Mouse (Mus musculus) hindbrain, embryonic 15.5 days (tissue): ENCODE measurements around the gene Olfr1006. TPM values are rescaled to one million over a fixed set of nuclear protein-coding genes. Genes with fewer than 3 reads are reported as not detected.
"Not testable (repeated sequence)": the region's sequence is repeated elsewhere in the genome, so short reads cannot be mapped to it uniquely, and the experiment has no call there.

Source experiments
- ATAC-seq: fragments of 200-750 bp; cut with Nextera tagmentation; 2 replicates; pipeline ENCODE4 v1.8.0; 2017; ENCODE audit warnings: low read depth, moderate number of reproducible peaks, moderate TSS enrichment; ENCODE audit not compliant: low FRiP score
- H3K27ac ChIP-seq: fragments of 300-500 bp; sonication (generic); replicated peaks from 2 replicates; pipeline ENCODE4 v1.5.1; 2015; ENCODE audit warnings: mild to moderate bottlenecking, inconsistent platforms
- H3K27me3 ChIP-seq: fragments of 300-500 bp; sonication (generic); 2 replicates; pipeline ENCODE4 v1.6.1; 2015; ENCODE audit warnings: control low read depth, inconsistent platforms
- H3K36me3 ChIP-seq: fragments of 300-500 bp; sonication (generic); 2 replicates; pipeline ENCODE4 v1.6.1; 2015; ENCODE audit warnings: control low read depth, inconsistent platforms
- H3K4me1 ChIP-seq: fragments of 300-500 bp; sonication (generic); replicated peaks from 2 replicates; pipeline ENCODE4 v1.6.1; 2015; ENCODE audit warnings: control low read depth, inconsistent platforms
- H3K4me2 ChIP-seq: fragments of 300-500 bp; sonication (generic); 2 replicates; pipeline ENCODE4 v1.6.1; 2015; ENCODE audit warnings: moderate library complexity, mild to moderate bottlenecking, inconsistent platforms
- H3K4me3 ChIP-seq: fragments of 300-500 bp; sonication (generic); 2 replicates; pipeline ENCODE4 v1.5.1; 2015; ENCODE audit warnings: mild to moderate bottlenecking, inconsistent platforms
- H3K9ac ChIP-seq: fragments of 300-500 bp; sonication (generic); 2 replicates; pipeline ENCODE4 v1.6.1; 2015; ENCODE audit warnings: inconsistent platforms
- H3K9me3 ChIP-seq: fragments of 300-500 bp; sonication (generic); 2 replicates; pipeline ENCODE4 v1.6.1; 2016; ENCODE audit warnings: control low read depth, inconsistent platforms
- WGBS: fragments of 180-500 bp; shearing (Covaris S2); methylation state at CpG from one replicate; pipeline ENCODE4 v1.1.7; 2015; 5-methylcytosine and 5-hydroxymethylcytosine counted together
- polyA plus RNA-seq: library from polyadenylated mRNA; unstranded; fragments of >200 nt; fragmentation: Nextera tagmentation; extraction: Ambion mirVana; gene quantifications from 2 replicates; pipeline ENCODE4 v1.2.1, GENCODE M21; 2015

Gene Olfr1006
- not detected in 2 replicates for polyA plus RNA-seq

DNA sequence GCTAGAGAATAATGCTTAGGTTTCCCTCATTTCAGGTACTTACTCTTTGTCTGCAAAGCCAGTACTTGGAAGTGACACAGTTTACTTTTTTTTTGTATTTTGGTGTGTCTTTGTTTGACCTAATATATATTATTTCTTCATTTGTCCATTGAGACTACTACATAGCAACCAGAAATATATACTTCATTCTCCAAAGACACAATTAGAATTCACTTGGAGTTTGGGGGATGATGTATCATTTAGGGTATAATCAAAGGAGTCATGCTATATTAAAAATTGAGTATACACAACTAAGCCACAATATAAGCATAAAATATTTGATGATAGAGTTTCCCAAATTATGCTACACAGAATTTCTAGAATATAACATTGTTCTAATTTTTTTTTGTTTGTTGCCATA lies at the start of gene Olfr1006:
Gene Olfr1006 (minus strand): TSS at position 101 of the 400 bp plus-strand sequence.
- no peak within 1 kb of the TSS for H3K9ac ChIP-seq
- H3K4me3 ChIP-seq: no peak within 1 kb of the TSS
- no peak for ATAC-seq
- no peaks in the 10 kb centered on the region for H3K27me3 ChIP-seq
- no peaks in the 10 kb centered on the region for H3K9me3 ChIP-seq
- H3K4me2 ChIP-seq: no peak within 1 kb of the TSS
- H3K27ac ChIP-seq: no peak within 1 kb of the TSS
- no peaks in the 10 kb centered on the region for H3K4me1 ChIP-seq
- no peaks in the 10 kb centered on the region for H3K36me3 ChIP-seq

DNA sequence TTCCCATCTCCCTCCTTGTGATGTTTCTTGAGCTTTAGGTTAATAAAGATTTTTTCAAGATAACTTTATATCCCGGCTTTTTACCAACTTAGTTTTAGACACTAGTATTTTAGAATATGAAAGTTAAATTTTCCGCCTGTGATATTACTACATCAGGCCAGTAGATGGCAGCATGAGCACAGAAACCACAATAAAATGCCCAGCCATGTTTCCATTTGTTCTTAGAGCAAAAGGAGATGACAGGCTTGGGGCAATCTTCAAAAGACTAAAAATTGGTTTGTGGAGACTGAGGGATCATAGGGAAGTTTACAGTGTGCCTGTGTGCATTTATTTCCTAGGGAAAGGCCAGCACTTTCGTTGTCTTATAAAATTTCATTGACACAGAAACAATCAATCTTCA lies 47.2 kb upstream of the Olfr1006 start:
- Histone ChIP-seq H3K4me1 (no peaks in the 10 kb centered on the region), H3K4me2 (no peak overlapping the region), H3K9me3 (no peaks in the 10 kb centered on the region), H3K27me3 (no peaks in the 10 kb centered on the region), H3K27ac (no peak overlapping the region), H3K9ac (no peak overlapping the region), H3K36me3 (no peaks in the 10 kb centered on the region), H3K4me3 (no peak overlapping the region)
- 13% methylated on average over 3 of the region's 3 CpGs for WGBS
- no peak for ATAC-seq

DNA sequence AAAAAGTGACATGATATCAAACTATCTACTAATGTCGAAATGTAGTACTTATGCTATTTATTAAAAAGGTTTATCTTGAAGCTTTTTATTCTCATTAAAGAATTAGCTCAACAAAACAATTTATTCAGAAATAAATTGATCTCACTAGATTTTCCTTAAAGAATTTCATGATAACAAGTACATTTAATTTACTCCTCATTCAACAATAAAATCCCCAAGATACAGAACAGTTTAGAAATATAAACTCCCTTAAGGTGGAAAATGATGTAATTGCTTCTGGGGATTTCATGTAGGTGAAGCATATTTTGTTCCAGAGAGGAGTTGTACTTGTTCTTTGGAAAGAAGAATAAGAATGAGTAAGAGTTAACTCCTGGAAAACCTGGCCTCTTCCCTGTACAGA lies 36.6 kb upstream of the Olfr1006 start, which contains the start of gene Olfr1009:
Gene Olfr1009 (plus strand): TSS at position 301 of the 400 bp plus-strand sequence.
- WGBS: 85% methylated on average over 1 of the region's 1 CpGs
- ATAC-seq: no peak

DNA sequence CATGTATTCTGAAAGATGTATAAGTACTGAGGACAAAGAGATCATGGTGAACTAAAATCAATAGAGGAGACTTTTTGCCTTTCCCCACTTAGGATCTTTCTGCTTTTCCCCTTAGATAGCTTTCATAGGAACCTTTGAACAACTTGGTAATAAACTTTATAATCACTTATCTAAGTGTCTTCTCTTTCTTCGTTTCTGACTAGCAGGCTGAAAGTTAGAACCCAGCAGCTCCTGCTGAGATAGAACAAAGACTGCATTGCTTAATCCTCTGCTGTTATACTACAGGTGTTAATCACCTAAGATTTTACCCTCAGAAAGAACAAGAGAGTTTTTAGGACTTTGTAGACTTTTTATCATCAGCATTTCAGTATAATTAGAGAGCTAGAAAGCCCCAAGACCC lies 32.6 kb upstream of the Olfr1006 start:
- no peaks in the 10 kb centered on the region for H3K4me1 ChIP-seq
- WGBS: 41% methylated on average over 1 of the region's 1 CpGs
- no peak for ATAC-seq

More for the DNA sequence above, 36.6 kb upstream of the Olfr1006 start, which contains the start of gene Olfr1009:
- H3K4me2 ChIP-seq: no peak within 1 kb of the TSS
- H3K27ac ChIP-seq: no peak within 1 kb of the TSS
- no peak within 1 kb of the TSS for H3K4me3 ChIP-seq
- H3K36me3 ChIP-seq: no peaks in the 10 kb centered on the region
- H3K4me1 ChIP-seq: no peaks in the 10 kb centered on the region
- no peak within 1 kb of the TSS for H3K9ac ChIP-seq
- no peaks in the 10 kb centered on the region for H3K27me3 ChIP-seq
- no peaks in the 10 kb centered on the region for H3K9me3 ChIP-seq

DNA sequence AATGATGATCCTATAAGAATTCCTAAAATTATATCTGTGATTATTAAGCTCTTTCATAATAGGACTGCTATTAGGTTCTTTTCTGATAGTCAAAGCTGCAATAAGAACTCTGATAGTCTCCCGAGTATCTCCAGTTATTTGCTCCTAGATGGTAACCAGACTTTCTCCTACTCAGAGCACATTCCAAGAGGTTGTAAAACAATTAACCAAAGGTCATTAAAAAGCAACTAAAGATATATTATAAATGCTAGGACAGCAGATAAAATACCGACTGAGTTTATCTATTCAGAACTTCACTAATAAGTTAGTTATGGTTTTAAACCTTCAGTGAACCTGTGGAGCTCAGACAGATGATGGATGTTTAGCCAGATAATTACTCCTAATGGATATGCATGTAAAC lies 32.1 kb upstream of the Olfr1006 start:
- not testable (repeated sequence) for ATAC-seq, H3K4me1 ChIP-seq, H3K36me3 ChIP-seq, H3K9ac ChIP-seq, H3K27ac ChIP-seq, H3K9me3 ChIP-seq, H3K4me2 ChIP-seq, H3K4me3 ChIP-seq, H3K27me3 ChIP-seq
- 73% methylated on average over 2 of the region's 2 CpGs for WGBS

More for the DNA sequence above, 32.6 kb upstream of the Olfr1006 start:
- no peak overlapping the region for H3K9ac ChIP-seq
- no peaks in the 10 kb centered on the region for H3K27me3 ChIP-seq
- H3K4me3 ChIP-seq: no peak overlapping the region
- no peak overlapping the region for H3K27ac ChIP-seq
- no peak overlapping the region for H3K4me2 ChIP-seq
- no peaks in the 10 kb centered on the region for H3K36me3 ChIP-seq
- H3K9me3 ChIP-seq: no peaks in the 10 kb centered on the region

DNA sequence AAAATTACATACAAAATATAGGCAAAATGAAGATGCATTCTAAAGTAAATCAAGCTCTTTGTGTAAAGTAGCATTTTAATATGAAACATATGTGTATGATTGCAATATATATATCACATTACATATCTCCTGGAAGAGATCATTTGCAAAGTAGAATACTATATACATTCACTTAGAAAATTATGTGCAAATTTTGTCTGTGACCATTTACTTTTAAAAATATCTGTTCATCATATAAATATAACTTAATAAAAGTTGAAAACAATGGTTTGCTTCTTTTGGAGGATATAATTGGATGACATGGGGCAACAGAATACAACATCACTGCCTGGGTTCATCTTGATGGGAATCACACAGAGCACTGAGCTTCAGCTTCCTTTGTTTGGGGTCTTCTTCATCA lies 10.6 kb upstream of the Olfr1006 start, which contains the start of gene Olfr1008:
Gene Olfr1008 (plus strand): TSS at position 301 of the 400 bp plus-strand sequence.
- no peaks in the 10 kb centered on the region for H3K9me3 ChIP-seq
- H3K4me1 ChIP-seq: no peaks in the 10 kb centered on the region
- no peak within 1 kb of the TSS for H3K9ac ChIP-seq
- no peak within 1 kb of the TSS for H3K27ac ChIP-seq
- H3K4me3 ChIP-seq: no peak within 1 kb of the TSS
- H3K4me2 ChIP-seq: no peak within 1 kb of the TSS
- no peak for ATAC-seq
- H3K27me3 ChIP-seq: no peaks in the 10 kb centered on the region
- no peaks in the 10 kb centered on the region for H3K36me3 ChIP-seq

DNA sequence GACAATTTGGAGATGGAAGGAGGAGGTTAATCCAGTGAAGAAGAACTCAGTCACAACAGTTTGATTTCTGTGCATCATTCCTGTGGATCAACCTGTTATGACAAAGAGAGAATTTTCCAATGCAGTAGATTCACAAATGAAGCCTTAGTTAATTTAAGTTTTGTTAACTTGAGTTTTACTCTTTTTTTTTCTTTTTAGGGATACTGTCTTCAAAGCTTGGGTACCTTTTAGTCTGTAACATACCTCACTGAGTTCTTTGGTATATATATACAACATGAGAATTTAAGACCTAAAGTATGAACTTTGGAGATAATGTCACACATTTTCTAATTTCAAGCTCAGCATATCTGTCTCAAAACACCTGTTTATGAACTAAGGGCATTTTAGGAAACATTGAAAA lies 14.2 kb downstream of the Olfr1006 start, which contains the start of gene Olfr154:
Gene Olfr154 (minus strand): TSS at position 101 of the 400 bp plus-strand sequence.
- not testable (repeated sequence) for H3K36me3 ChIP-seq, ATAC-seq, H3K27ac ChIP-seq, H3K27me3 ChIP-seq, H3K4me2 ChIP-seq, H3K4me3 ChIP-seq, H3K9me3 ChIP-seq, H3K4me1 ChIP-seq, H3K9ac ChIP-seq

DNA sequence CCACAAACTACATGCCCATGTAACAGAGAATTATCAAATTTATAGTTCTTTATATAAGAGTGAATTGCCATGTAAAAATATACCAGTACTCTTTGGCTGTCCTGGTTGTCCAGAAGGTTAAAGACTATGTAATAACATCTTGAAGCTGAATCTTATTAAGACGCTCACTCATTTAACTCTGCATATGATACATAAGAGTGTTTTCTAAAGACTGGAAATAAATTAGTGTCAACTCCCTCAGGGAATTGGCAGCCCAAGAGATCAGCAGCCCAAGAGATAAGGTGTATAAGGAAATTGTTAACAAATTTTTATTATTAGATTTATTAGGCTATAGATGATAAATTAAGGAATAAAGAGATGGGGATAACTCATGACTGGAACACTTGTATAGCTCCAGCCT lies 28.0 kb downstream of the Olfr1006 start, which contains the start of gene Olfr1002:
Gene Olfr1002 (minus strand): TSS at position 101 of the 400 bp plus-strand sequence.
- no peak within 1 kb of the TSS for H3K9ac ChIP-seq
- no peak within 1 kb of the TSS for H3K4me3 ChIP-seq
- no peaks in the 10 kb centered on the region for H3K4me1 ChIP-seq
- no peak for ATAC-seq
- H3K27me3 ChIP-seq: no peaks in the 10 kb centered on the region
- no peak within 1 kb of the TSS for H3K27ac ChIP-seq
- H3K4me2 ChIP-seq: no peak within 1 kb of the TSS
- no peaks in the 10 kb centered on the region for H3K9me3 ChIP-seq
- WGBS: 98% methylated on average over 1 of the region's 1 CpGs
- H3K36me3 ChIP-seq: no peaks in the 10 kb centered on the region

Other genes with a start within 250 kb of the Olfr1006 start
- gene Olfr994, start 242.3 kb downstream of the Olfr1006 start, polyA plus RNA-seq: not detected in 2 replicates
- gene Olfr995, start 235.1 kb downstream of the Olfr1006 start, polyA plus RNA-seq: not detected in 2 replicates
- gene 4833423E24Rik, start 159.7 kb downstream of the Olfr1006 start, polyA plus RNA-seq: 0.06 and 0.10 TPM in 2 replicates
- not detected in 2 replicates for gene Olfr996, start 99.6 kb downstream of the Olfr1006 start, polyA plus RNA-seq
- not detected in 2 replicates for gene Olfr998, start 89.8 kb downstream of the Olfr1006 start, polyA plus RNA-seq
- not detected in 2 replicates for gene Olfr1000, start 66.9 kb downstream of the Olfr1006 start, polyA plus RNA-seq
- gene Olfr1002, start 28.1 kb downstream of the Olfr1006 start, polyA plus RNA-seq: not detected in 2 replicates
- not detected in 2 replicates for gene Olfr154, start 14.3 kb downstream of the Olfr1006 start, polyA plus RNA-seq
- not detected in 2 replicates for gene Olfr1008, start 10.7 kb upstream of the Olfr1006 start, polyA plus RNA-seq
- not detected in 2 replicates for gene Olfr1009, start 36.7 kb upstream of the Olfr1006 start, polyA plus RNA-seq
- not detected in 2 replicates for gene Olfr1012, start 84.0 kb upstream of the Olfr1006 start, polyA plus RNA-seq
- not detected in 2 replicates for gene Olfr1013, start 88.3 kb upstream of the Olfr1006 start, polyA plus RNA-seq
- gene Olfr1014, start 93.9 kb upstream of the Olfr1006 start, polyA plus RNA-seq: not detected in 2 replicates
- not detected in 2 replicates for gene Olfr1015, start 103.2 kb upstream of the Olfr1006 start, polyA plus RNA-seq
- not detected in 2 replicates for gene Olfr1016, start 123.8 kb upstream of the Olfr1006 start, polyA plus RNA-seq
- not detected in 2 replicates for gene Olfr1018, start 139.7 kb upstream of the Olfr1006 start, polyA plus RNA-seq
- not detected in 2 replicates for gene Olfr1019, start 166.7 kb upstream of the Olfr1006 start, polyA plus RNA-seq
- not detected in 2 replicates for gene Olfr1020, start 168.3 kb upstream of the Olfr1006 start, polyA plus RNA-seq
- gene Olfr1022, start 189.8 kb upstream of the Olfr1006 start, polyA plus RNA-seq: not detected in 2 replicates
- not detected in 2 replicates for gene Olfr1023, start 206.9 kb upstream of the Olfr1006 start, polyA plus RNA-seq
- gene Olfr1024, start 226.3 kb upstream of the Olfr1006 start, polyA plus RNA-seq: not detected in 2 replicates
- not detected in 2 replicates for gene Olfr1025-ps1, start 236.4 kb upstream of the Olfr1006 start, polyA plus RNA-seq
- gene Olfr1026, start 242.8 kb upstream of the Olfr1006 start, polyA plus RNA-seq: not detected in 2 replicates